Mouse (Mus musculus) E14TG2a.4 (cell line): ENCODE data around the gene Nck2.

Experiments
- CTCF ChIP-seq: conservative IDR thresholded peaks from 2 replicates; pipeline ENCODE4 v1.5.1; 2014; ENCODE audit warnings: low read length
- NANOG ChIP-seq: IDR thresholded peaks from 2 replicates; pipeline ENCODE4 v1.6.1; 2014; ENCODE audit warnings: borderline replicate concordance, low read length, mixed read lengths

- TF ChIP-seq CTCF, result no peak
- TF ChIP-seq NANOG, result no peak
Observed at GRCm38 (mm10) chr1:43566677-43567377, 122.4 kb downstream of the Nck2 start.
